Mouse (Mus musculus): Measurements from ENCODE around the gene Taco1.

- TF ChIP-seq CTCF (IDR thresholded peaks at IDR 0.05; ENCODE audit: insufficient read depth, low read depth, low read length), result no peak
- no peak for TF ChIP-seq POLR2A (IDR thresholded peaks at IDR 0.05; ENCODE audit: insufficient read depth, low read depth, low read length)
Observed at GRCm38 (mm10) chr11:106065073-106065922, 563 bp upstream of the Taco1 start.
